Mouse (Mus musculus) kidney, embryonic 14.5 days (tissue): ENCODE results near the gene Eva1b. TPM values are rescaled to one million over a fixed set of nuclear protein-coding genes. Genes with fewer than 3 reads are reported as not detected.

Experiments
- ATAC-seq: fragments of 200-750 bp; cut with Nextera tagmentation; 2 replicates; pipeline ENCODE4 v1.8.0; 2017; ENCODE audit warnings: moderate number of reproducible peaks, mild to moderate bottlenecking, moderate TSS enrichment, moderate library complexity; ENCODE audit not compliant: low FRiP score, low TSS enrichment
- H3K27ac ChIP-seq: fragments of 300-500 bp; sonication (generic); 2 replicates; pipeline ENCODE4 v1.5.1; 2014; ENCODE audit warnings: low read depth, mild to moderate bottlenecking, low read length, moderate library complexity, mixed read lengths
- H3K27me3 ChIP-seq: fragments of 300-500 bp; sonication (generic); 2 replicates; pipeline ENCODE4 v1.6.1; 2014; ENCODE audit warnings: mild to moderate bottlenecking, low read length; ENCODE audit not compliant: control insufficient read depth, insufficient read depth
- H3K36me3 ChIP-seq: fragments of 300-500 bp; sonication (generic); 2 replicates; pipeline ENCODE4 v1.6.1; 2014; ENCODE audit warnings: low read length, mixed read lengths; ENCODE audit not compliant: control insufficient read depth, insufficient read depth
- H3K4me1 ChIP-seq: fragments of 300-500 bp; sonication (generic); 2 replicates; pipeline ENCODE4 v1.6.1; 2014; ENCODE audit warnings: low read length, mixed read lengths; ENCODE audit not compliant: control insufficient read depth, insufficient read depth
- H3K4me2 ChIP-seq: fragments of 300-500 bp; sonication (generic); replicated peaks from 2 replicates; pipeline ENCODE4 v1.6.1; 2014; ENCODE audit warnings: low read depth, mild to moderate bottlenecking, low read length
- H3K4me3 ChIP-seq: fragments of 300-500 bp; sonication (generic); 2 replicates; pipeline ENCODE4 v1.5.1; 2014; ENCODE audit warnings: mild to moderate bottlenecking, low read length
- H3K9ac ChIP-seq: fragments of 300-500 bp; sonication (generic); 2 replicates; pipeline ENCODE4 v1.6.1; 2014; ENCODE audit warnings: low read depth, mild to moderate bottlenecking, low read length, moderate library complexity
- H3K9me3 ChIP-seq: fragments of 300-500 bp; sonication (generic); 2 replicates; pipeline ENCODE4 v1.6.1; 2016; ENCODE audit warnings: low read length; ENCODE audit not compliant: control insufficient read depth
- WGBS: fragments of 180-500 bp; shearing (Covaris S2); extraction: QIAGEN DNeasy Blood & Tissue Kit; methylation state at CpG from one replicate; pipeline ENCODE4 v1.1.7; 2014; 5-methylcytosine and 5-hydroxymethylcytosine counted together
- polyA plus RNA-seq: library from polyadenylated mRNA; unstranded; fragments of >200 nt; fragmentation: Nextera tagmentation; extraction: Ambion mirVana; gene quantifications from 2 replicates; pipeline ENCODE4 v1.2.1, GENCODE M21; 2014

Gene Eva1b
- polyA plus RNA-seq, 1 experiment from 2014 or later, result 96.1 TPM

DNA sequence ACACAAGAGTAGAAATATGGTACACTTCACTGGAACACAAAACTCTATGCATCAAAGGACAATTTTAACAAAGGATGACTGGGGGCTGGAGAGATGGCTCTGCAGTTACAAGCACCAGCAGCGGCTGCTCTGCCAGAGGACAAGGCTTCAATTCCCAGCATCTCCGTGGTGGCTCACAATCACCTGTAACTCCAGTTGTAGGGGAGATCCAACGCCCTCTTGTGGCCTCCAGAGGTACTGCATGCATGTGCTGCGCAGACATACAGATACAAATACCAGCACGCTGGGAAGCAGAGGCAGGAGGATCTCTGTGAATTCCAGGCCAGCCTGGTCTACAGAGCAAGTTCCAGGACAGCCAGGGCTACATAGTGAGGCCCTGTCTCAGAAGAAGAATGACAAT, 9.1 kb downstream of the Eva1b start:
- ATAC-seq, result no peak
- H3K36me3 ChIP-seq, result peaks cover 9% of the 10 kb centered on the region
- 58% methylated on average over 5 of the region's 5 CpGs for WGBS
- H3K27me3 ChIP-seq, result no peaks in the 10 kb centered on the region
- no peak overlapping the region for H3K9ac ChIP-seq
- H3K4me2 ChIP-seq, result no peak overlapping the region
- no peak overlapping the region for H3K4me3 ChIP-seq
- no peaks in the 10 kb centered on the region; the same call in 1 of the 2 replicates for H3K9me3 ChIP-seq
- H3K4me1 ChIP-seq, result 0 out of 2 replicates have a peak, but pooled peaks cover 4% of the 10 kb centered on the region
- H3K27ac ChIP-seq, result peak overlapping the region; percentile 88; the same call in 1 of the 2 replicates

DNA sequence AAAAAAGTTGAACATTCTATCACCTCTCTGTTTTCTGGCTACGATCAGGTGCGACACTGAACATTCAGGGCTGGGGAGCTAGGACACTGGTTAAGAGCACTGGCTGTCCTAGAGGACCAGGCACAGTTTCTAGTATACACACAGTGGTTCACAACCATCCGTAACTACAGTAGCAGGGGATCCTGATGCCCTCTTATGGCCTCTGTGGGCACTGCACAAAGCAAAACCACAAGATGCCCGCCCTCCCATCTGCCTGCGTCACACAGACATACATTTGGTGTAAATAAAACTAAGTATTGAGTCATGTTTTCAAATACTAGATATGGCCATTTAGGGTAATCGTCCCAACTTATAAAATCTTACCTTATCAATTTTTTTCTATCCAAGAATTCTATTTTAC, 10.0 kb downstream of the Eva1b start:
- no peaks in the 10 kb centered on the region for H3K27me3 ChIP-seq
- no peak overlapping the region for H3K4me3 ChIP-seq
- H3K36me3 ChIP-seq, result peaks cover 4% of the 10 kb centered on the region; the same call in 1 of the 2 replicates
- H3K4me2 ChIP-seq, result no peak overlapping the region
- 94% methylated on average over 6 of the region's 6 CpGs for WGBS
- H3K9me3 ChIP-seq, result no peaks in the 10 kb centered on the region; the same call in 1 of the 2 replicates
- peaks cover 10% of the 10 kb centered on the region; the same call in 1 of the 2 replicates for H3K4me1 ChIP-seq
- no peak for ATAC-seq
- no peak overlapping the region for H3K9ac ChIP-seq
- H3K27ac ChIP-seq, result no peak overlapping the region

DNA sequence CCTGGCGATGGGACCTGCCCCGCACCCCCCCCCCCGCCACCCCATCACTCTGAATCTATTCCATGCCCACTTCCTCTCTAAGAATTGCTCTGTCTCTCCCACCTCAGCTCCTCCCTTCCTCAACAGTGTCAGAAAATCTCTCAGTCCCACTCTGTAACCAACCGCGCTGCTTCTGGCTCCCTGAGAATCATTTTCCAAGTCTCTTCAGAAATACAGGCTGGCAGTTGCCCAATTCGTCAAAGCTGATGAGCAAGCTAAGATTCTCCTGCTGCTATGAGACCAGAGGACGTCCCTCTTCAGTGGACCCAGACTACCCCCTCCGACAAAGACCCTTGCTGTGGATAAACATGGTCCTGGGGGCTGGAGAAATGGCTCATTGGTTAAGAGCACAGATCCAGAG, 11.9 kb downstream of the Eva1b start:
- WGBS, result 77% methylated on average over 8 of the region's 8 CpGs
- Histone ChIP-seq H3K9me3 (no peaks in the 10 kb centered on the region; the same call in 1 of the 2 replicates), H3K27ac (no peak overlapping the region)

DNA sequence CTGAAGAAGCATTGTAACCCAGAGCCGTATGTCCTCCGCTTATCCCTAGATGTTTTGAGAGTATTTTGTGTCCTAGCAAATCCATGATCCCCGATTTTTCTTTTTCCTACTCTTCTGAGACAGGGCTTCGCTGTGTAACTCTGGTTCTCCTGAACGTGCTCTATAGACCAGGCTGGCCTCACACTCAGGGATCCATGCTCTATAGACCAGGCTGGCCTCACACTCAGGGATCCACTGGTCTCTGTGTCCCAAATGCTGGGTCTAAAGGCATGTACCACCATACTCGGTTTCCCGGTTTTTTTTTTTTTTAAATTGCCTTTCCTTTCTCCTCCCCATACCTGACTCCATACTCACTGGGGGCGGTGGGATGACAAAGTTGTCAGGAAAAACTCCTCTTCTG, 13.4 kb downstream of the Eva1b start:
- no peak overlapping the region for H3K27ac ChIP-seq
- H3K4me3 ChIP-seq, result no peak overlapping the region
- no peaks in the 10 kb centered on the region for H3K27me3 ChIP-seq
- WGBS, result 82% methylated on average over 8 of the region's 8 CpGs
- ATAC-seq, result no peak
- no peak overlapping the region for H3K4me2 ChIP-seq
- peaks cover 16% of the 10 kb centered on the region; the same call in 1 of the 2 replicates for H3K4me1 ChIP-seq
- peaks cover 6% of the 10 kb centered on the region for H3K36me3 ChIP-seq
- no peak overlapping the region for H3K9ac ChIP-seq
- H3K9me3 ChIP-seq, result no peaks in the 10 kb centered on the region; the same call in 1 of the 2 replicates

More for the DNA sequence above, 11.9 kb downstream of the Eva1b start:
- Histone ChIP-seq H3K4me3 (no peak overlapping the region), H3K4me1 (peaks cover 20% of the 10 kb centered on the region; the same call in 1 of the 2 replicates), H3K36me3 (no peaks in the 10 kb centered on the region), H3K4me2 (no peak overlapping the region), H3K27me3 (no peaks in the 10 kb centered on the region), H3K9ac (no peak overlapping the region)
- no peak for ATAC-seq

DNA sequence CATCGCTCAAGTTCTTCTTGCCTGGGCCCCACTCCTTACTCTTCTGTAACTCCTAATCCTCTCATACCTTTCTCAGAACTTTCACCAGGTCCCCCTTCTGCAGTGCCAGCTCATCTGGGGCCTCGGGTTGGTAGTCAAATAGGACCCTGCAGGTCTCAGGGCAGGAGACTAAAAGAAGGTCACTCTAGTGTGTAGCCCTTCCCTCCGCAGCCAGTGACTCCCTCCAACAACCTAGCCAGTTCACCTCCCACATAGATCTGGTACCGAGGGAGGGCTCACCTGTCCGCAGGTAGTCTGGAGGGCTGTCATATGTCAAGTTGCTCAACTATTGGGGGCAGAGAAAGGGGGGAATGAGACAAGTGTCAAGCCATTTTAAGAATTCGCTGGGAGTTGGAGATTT, 13.9 kb downstream of the Eva1b start:
- Histone ChIP-seq H3K4me1 (peaks cover 16% of the 10 kb centered on the region; the same call in 1 of the 2 replicates), H3K9ac (no peak overlapping the region), H3K36me3 (peaks cover 10% of the 10 kb centered on the region), H3K9me3 (no peaks in the 10 kb centered on the region; the same call in 1 of the 2 replicates), H3K27ac (no peak overlapping the region), H3K4me2 (no peak overlapping the region), H3K4me3 (no peak overlapping the region), H3K27me3 (no peaks in the 10 kb centered on the region)
- 90% methylated on average over 6 of the region's 6 CpGs for WGBS
- no peak for ATAC-seq

DNA sequence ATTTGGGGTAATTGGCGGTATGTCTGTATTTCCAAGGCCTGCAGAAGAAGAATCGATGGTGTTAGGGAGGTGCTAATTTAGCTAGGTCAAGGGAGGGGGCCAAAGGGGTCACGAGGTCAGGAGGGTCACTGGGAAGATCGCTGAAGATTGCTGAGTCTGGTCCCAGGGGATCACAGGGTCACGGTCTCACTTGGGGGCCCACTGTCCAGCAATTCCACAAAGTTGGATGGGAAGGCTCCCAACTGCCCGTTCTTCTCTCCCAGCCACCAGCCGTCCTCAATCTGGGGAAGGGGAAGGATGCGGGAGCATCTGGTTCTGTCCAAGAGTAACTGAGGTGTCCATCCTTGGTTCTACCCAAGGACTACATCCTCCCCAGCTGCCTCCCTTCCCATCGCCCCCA, 14.4 kb downstream of the Eva1b start:
- no peak overlapping the region; the same call in 1 of the 2 replicates for H3K27ac ChIP-seq
- 55% methylated on average over 9 of the region's 9 CpGs for WGBS
- peak; percentile 10 for ATAC-seq

DNA sequence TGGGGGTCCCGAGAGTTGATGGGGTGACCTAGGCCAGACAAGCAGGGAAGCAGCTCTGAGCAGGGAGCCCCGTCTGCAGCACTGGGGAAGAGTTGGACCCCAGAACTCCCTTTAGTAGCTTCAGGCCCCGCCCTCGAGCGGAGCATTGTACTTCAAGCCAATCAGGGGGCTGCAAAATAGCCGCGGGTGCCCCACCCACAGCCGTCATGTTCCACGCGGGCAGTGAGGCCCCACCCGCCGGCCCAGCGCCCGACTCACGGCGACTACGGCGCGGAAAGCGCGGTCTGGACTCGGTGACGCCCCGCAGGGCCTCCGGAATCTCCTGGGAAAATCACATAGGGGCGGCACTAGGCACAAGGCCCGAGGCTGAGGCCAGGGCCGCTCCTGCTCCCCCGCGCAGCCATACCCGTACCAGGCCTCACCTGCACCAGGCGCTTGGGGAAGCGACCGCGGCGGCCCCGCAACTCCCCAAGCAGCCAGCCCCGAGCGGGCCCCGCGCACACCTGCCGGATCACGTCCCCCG, 15.1 kb downstream of the Eva1b start:
- Histone ChIP-seq H3K4me3 (peak overlapping the region; percentile 61), H3K27ac (peak overlapping the region; percentile 80), H3K4me2 (peak overlapping the region; percentile 98), H3K9me3 (no peaks in the 10 kb centered on the region), H3K4me1 (peaks cover 16% of the 10 kb centered on the region; the same call in 1 of the 2 replicates), H3K27me3 (no peaks in the 10 kb centered on the region), H3K9ac (peak overlapping the region; percentile 88), H3K36me3 (peaks cover 18% of the 10 kb centered on the region)
- under 1% methylated on average over 39 of the region's 44 CpGs for WGBS
- ATAC-seq, result peak; percentile 90

More for the DNA sequence above, 14.4 kb downstream of the Eva1b start:
- Histone ChIP-seq H3K4me3 (peak overlapping the region; percentile 61), H3K36me3 (peaks cover 16% of the 10 kb centered on the region), H3K9ac (peak overlapping the region; percentile 88; the same call in 1 of the 2 replicates), H3K4me1 (peaks cover 16% of the 10 kb centered on the region; the same call in 1 of the 2 replicates), H3K9me3 (no peaks in the 10 kb centered on the region), H3K27me3 (no peaks in the 10 kb centered on the region), H3K4me2 (peak overlapping the region; percentile 98)

DNA sequence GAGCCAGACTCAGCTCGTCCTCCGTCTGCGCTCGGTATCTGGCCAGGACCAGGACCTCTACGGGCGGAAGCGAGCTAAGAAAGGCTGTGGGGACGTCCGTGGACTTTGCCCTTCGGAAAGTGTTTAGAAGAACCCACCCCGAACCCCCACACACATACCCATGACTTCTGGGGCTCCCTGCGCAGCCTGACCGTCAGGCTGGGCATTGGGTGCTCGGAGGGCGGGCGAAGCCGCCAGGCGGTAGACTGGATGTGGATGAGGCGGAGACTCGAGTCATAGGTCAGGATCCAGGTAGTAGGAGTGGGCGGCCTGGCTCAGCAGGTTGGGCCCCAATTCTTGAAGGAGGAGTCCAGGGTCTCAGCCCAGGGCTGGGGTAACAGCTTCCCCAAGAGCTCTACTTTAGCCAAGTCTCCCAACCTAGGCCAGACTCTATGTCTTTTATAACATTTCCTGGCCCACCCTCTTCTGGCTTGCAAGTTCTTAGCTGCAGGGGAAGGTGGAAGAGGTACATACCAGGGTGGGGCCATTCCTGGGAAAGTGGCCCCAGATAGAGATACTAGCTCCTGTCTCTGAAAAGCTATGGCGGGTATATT, 15.6 kb downstream of the Eva1b start, which contains the start of gene Sh3d21:
TSS of gene Sh3d21 (minus strand) at position 425 of the 593 bp plus-strand sequence.
- H3K9ac ChIP-seq, result peak within 1 kb of the TSS; percentile 88
- ATAC-seq, result peak; percentile 22; the same call in 1 of the 2 replicates
- peaks cover 16% of the 10 kb centered on the region; the same call in 1 of the 2 replicates for H3K4me1 ChIP-seq
- no peaks in the 10 kb centered on the region for H3K9me3 ChIP-seq
- peak within 1 kb of the TSS; percentile 61 for H3K4me3 ChIP-seq
- peaks cover 23% of the 10 kb centered on the region for H3K36me3 ChIP-seq
- 5% methylated on average over 22 of the region's 22 CpGs for WGBS
- H3K4me2 ChIP-seq, result peak within 1 kb of the TSS; percentile 98
- no peaks in the 10 kb centered on the region for H3K27me3 ChIP-seq
- H3K27ac ChIP-seq, result peak within 1 kb of the TSS; percentile 80

DNA sequence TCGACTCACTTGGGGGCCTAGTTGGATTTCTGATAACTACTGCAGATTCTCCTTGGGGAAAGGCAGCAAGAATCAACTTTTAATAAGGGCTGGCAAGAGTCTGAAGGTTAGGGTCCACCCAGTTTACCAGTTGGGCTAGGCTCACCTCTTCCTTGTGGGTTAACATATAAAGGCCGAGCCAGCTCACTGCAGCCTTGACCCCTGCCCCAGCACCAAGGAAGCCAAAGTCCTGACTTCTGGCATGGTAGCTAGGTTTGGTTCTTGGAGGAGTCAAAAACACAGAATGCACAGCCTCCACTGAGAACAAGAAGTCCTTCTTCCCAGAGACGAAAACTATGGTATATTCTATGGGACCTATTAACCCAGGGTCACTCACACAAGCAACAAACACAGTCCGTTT, 16.1 kb downstream of the Eva1b start:
- ATAC-seq, result no peak
- Histone ChIP-seq H3K36me3 (peaks cover 28% of the 10 kb centered on the region), H3K9me3 (no peaks in the 10 kb centered on the region), H3K4me2 (no peak overlapping the region), H3K27me3 (no peaks in the 10 kb centered on the region), H3K9ac (no peak overlapping the region), H3K4me3 (no peak overlapping the region), H3K4me1 (peaks cover 16% of the 10 kb centered on the region; the same call in 1 of the 2 replicates), H3K27ac (peak overlapping the region; percentile 80; the same call in 1 of the 2 replicates)
- WGBS, result 46% methylated on average over 4 of the region's 4 CpGs
